Mouse (Mus musculus) embryonic fibroblast, embryonic 13.5 days (primary cell): ENCODE measurements around the gene Galnt18. TPM values are rescaled to one million over a fixed set of nuclear protein-coding genes. Genes with fewer than 3 reads are reported as not detected.

Experiments used
- H3K27ac ChIP-seq: 2 replicates; pipeline ENCODE4 v1.5.1; 2012; ENCODE audit warnings: low read length, control low read depth, inconsistent platforms; ENCODE audit not compliant: insufficient read depth
- H3K4me1 ChIP-seq: 2 replicates; pipeline ENCODE4 v1.6.1; 2011; ENCODE audit warnings: low read length; ENCODE audit not compliant: control insufficient read depth, insufficient read depth
- H3K4me3 ChIP-seq: 2 replicates; pipeline ENCODE4 v1.5.1; 2011; ENCODE audit warnings: mild to moderate bottlenecking, control low read depth, low read length; ENCODE audit not compliant: insufficient read depth
- CTCF ChIP-seq: IDR thresholded peaks from 2 replicates; pipeline ENCODE4 v1.5.1; 2011; ENCODE audit warnings: mild to moderate bottlenecking, control low read depth, low read length, moderate library complexity, borderline replicate concordance; ENCODE audit not compliant: insufficient read depth
- POLR2A ChIP-seq: IDR thresholded peaks from 2 replicates; pipeline ENCODE4 v1.6.1; 2011; ENCODE audit warnings: low read depth, mild to moderate bottlenecking, control low read depth, low read length, moderate library complexity
- polyA plus RNA-seq: library from polyadenylated mRNA; stranded (reverse); fragments of >200 nt; gene quantifications from 2 replicates; pipeline ENCODE4 v1.2.4, GENCODE M21; 2011; ENCODE audit warnings: low read depth; ENCODE audit not compliant: missing spikeins, insufficient read length

Galnt18 gene
- polyA plus RNA-seq, 1 experiment: 62.9 TPM

- H3K4me1 ChIP-seq: peaks cover 2% of the 10 kb centered on the region; the same call in 1 of the 2 replicates
- no peak for TF ChIP-seq POLR2A
- no peak for TF ChIP-seq CTCF
- H3K27ac ChIP-seq: no peak overlapping the region
- no peak overlapping the region for H3K4me3 ChIP-seq
These were observed 124.8 kb downstream of the Galnt18 start for GRCm38 (mm10) chr7:111655002-111655401.

DNA sequence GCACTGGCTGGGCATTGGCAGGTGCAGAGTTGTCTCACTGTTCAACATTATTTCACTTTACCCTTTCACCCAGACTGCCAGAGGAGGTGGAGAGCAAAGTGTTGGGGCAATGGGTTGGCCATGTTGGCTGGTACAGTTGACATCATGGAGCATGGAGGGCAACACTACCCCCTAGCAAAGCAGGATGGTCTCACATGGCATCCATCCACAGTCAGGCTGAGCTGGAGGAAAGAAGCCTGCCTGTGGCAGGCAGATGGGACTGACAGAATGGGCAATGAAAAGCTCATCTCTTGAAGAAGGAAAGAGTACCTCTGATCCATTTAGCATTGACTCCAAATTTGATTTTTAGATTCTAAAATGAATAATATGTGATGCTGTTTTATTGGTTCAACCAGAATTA is 125.3 kb downstream of the Galnt18 start:
- TF ChIP-seq POLR2A (no peak), CTCF (no peak)
- Histone ChIP-seq H3K4me3 (no peak overlapping the region), H3K4me1 (peaks cover 2% of the 10 kb centered on the region; the same call in 1 of the 2 replicates), H3K27ac (no peak overlapping the region)

- H3K27ac ChIP-seq: no peak overlapping the region
- TF ChIP-seq POLR2A (no peak), CTCF (no peak)
- H3K4me3 ChIP-seq: no peak overlapping the region
- no peaks in the 10 kb centered on the region for H3K4me1 ChIP-seq
These were observed 135.4 kb downstream of the Galnt18 start for GRCm38 (mm10) chr7:111644362-111644761.

DNA sequence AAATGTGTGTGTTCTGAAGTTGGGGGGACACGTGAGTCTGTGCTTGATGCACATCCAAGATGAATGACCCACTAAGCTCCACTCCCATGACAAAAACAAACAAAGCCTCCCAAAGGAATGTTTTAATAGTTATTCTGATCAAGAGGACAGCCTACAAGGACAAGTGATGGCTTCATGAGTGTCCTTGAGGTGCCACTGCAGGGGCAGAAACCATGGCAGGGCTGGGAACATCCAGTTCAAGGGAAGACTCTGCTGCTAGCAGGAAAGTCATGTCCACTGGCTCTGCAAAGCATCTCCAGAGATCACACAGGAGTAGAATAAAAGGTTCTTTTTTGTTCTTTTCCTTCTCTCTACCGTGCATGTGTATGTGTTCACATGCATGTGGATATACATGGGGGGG is 140.9 kb downstream of the Galnt18 start:
- Histone ChIP-seq H3K27ac (no peak overlapping the region), H3K4me1 (no peaks in the 10 kb centered on the region), H3K4me3 (no peak overlapping the region)
- no peak for TF ChIP-seq POLR2A
- no peak for TF ChIP-seq CTCF

DNA sequence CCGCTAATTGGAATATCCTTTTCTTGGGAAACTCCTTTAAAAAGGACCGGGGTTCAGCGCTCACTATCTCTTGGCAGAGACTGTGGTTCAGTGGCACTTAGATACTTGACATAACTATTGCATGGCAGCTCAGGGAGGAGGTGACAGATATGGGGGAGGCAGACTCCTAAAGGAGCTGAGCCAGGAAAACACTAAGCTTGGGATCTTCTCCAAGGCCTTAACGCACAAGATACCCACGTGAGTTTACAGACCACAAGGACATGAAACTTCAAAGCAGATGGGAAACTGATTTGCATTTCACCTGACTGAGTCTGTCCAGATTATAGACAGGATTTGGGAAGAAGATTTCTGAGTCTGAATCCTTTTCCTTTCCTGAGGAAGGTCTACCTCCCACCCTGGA is 141.3 kb downstream of the Galnt18 start:
- TF ChIP-seq POLR2A (no peak), CTCF (no peak)
- Histone ChIP-seq H3K4me3 (no peak overlapping the region), H3K27ac (no peak overlapping the region), H3K4me1 (no peaks in the 10 kb centered on the region)

DNA sequence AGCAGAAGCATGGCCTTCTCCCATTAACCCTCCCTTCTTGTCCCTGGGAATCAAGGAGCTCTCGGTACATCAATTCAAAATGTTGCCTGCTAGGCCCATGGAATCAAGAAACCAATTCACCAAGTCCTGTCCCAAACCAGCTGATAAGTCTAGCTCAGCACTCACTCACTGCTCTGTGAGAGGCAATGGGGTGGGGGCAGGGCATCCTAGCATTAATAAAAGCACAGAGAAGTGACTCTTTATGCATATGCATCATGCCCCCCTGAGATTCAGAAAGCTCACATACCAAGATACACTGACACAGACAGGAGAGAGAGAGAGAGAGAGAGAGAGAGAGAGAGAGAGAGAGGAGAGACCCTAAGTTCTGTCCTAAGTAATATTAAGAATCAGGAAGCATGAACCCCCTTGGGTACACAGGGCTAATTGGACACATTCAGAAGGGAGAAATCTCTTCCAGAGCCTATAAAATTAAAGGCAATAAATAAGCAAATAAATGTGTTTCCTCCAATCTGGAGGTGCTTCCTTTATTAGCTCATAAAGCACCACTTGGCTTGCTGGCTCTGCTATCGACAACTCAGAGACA is 141.8 kb downstream of the Galnt18 start:
- H3K27ac ChIP-seq: no peak overlapping the region
- no peak overlapping the region for H3K4me3 ChIP-seq
- TF ChIP-seq CTCF (no peak), POLR2A (no peak)
- H3K4me1 ChIP-seq: no peaks in the 10 kb centered on the region

- Histone ChIP-seq H3K4me3 (no peak overlapping the region), H3K4me1 (no peaks in the 10 kb centered on the region), H3K27ac (no peak overlapping the region)
- no peak for TF ChIP-seq CTCF
These were observed 143.3 kb downstream of the Galnt18 start for GRCm38 (mm10) chr7:111636503-111636902.

DNA sequence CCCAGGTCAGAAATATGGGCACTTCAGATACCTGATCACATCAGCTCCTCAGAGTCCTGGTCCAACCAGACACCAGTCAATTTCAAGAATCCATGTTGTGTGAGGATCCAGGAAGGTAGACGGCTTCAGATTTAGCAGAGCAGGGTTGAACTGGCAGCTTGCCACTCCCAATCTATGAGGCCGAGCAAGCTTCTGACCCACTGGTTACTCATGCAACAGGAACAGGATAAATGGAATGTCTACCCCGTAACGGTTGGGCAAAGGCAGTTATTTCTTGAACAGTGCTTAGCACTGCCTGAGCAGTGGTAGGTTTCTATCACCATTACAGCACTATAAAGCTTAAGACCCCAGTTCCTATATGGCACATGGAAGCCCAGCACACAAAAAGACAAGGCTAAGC is 148.5 kb downstream of the Galnt18 start:
- H3K4me3 ChIP-seq: no peak overlapping the region
- no peak for TF ChIP-seq CTCF
- no peak for TF ChIP-seq POLR2A
- H3K27ac ChIP-seq: no peak overlapping the region
- H3K4me1 ChIP-seq: no peaks in the 10 kb centered on the region; the same call in 1 of the 2 replicates

GRCm38 (mm10) chr7:111626232-111626631 is 153.5 kb downstream of the Galnt18 start:
- H3K27ac ChIP-seq: no peak overlapping the region
- H3K4me1 ChIP-seq: no peaks in the 10 kb centered on the region; the same call in 1 of the 2 replicates
- H3K4me3 ChIP-seq: no peak overlapping the region
- TF ChIP-seq CTCF: no peak
- TF ChIP-seq POLR2A: no peak

- Histone ChIP-seq H3K27ac (no peak overlapping the region), H3K4me1 (no peaks in the 10 kb centered on the region; the same call in 1 of the 2 replicates), H3K4me3 (no peak overlapping the region)
- TF ChIP-seq POLR2A (no peak), CTCF (no peak)
These were observed 154.0 kb downstream of the Galnt18 start for GRCm38 (mm10) chr7:111625736-111626135.
